ENCODE assay signal across 18 mouse cellular contexts in genomic region chr15:79929734-79930133, GRCm38 (mm10). TPM values are rescaled to one million over a fixed set of nuclear protein-coding genes. Genes with fewer than 3 reads are reported as not detected.
A peak's percentile ranks its signal among the peaks of the same experiment; 100 is the strongest.
DNase-seq lines count a peak whose midpoint lies in the region; ATAC-seq lines count a peak whose summit lies in the region.
"Had no signal": no experiment of that assay in that cellular context is flagged by ENCODE, and none has a peak within 500 bp of the region (broad histone marks: within the 10 kb centered on the region; RNA-seq: fewer than 3 reads in every experiment).

No protein-coding gene starts in this region.

- H3K27me3 ChIP-seq in hindbrain, embryonic 13.5 days: peaks cover 43% of the 10 kb centered on the region
- 0 out of 2 replicates have a peak, but pooled peaks cover 2% of the 10 kb centered on the region for H3K27me3 ChIP-seq in hindbrain, embryonic 16.5 days (replicated peaks; ENCODE audit: control insufficient read depth, insufficient read depth, low read length)
- H3K27me3 ChIP-seq in midbrain, embryonic 11.5 days (ENCODE audit: control insufficient read depth, insufficient read depth, low read length): peaks cover 19% of the 10 kb centered on the region
- H3K27me3 ChIP-seq in midbrain, embryonic 15.5 days (replicated peaks): peaks cover 7% of the 10 kb centered on the region; the same call in 1 of the 2 replicates
- H3K27me3 ChIP-seq: Patski had no signal

- H3K4me3 ChIP-seq in hindbrain, embryonic 13.5 days: no peak overlapping the region
- no peak overlapping the region for H3K4me3 ChIP-seq in hindbrain, embryonic 16.5 days (ENCODE audit: low read length)
- H3K4me3 ChIP-seq in midbrain, embryonic 11.5 days (ENCODE audit: low read depth, low read length): no peak overlapping the region
- no peak overlapping the region for H3K4me3 ChIP-seq in midbrain, embryonic 15.5 days
- H3K4me3 ChIP-seq: embryonic facial prominence, embryonic 12.5 days; forebrain, embryonic 15.5 days had no signal

- no peaks in the 10 kb centered on the region for H3K9me3 ChIP-seq in hindbrain, embryonic 13.5 days
- no peaks in the 10 kb centered on the region for H3K9me3 ChIP-seq in hindbrain, embryonic 16.5 days (ENCODE audit: control insufficient read depth, low read length)
- H3K9me3 ChIP-seq in midbrain, embryonic 11.5 days (ENCODE audit: control insufficient read depth, low read length): no peaks in the 10 kb centered on the region
- H3K9me3 ChIP-seq in midbrain, embryonic 15.5 days: no peaks in the 10 kb centered on the region
- H3K9me3 ChIP-seq: embryonic facial prominence, embryonic 12.5 days; forebrain, embryonic 15.5 days had no signal

- H3K36me3 ChIP-seq in hindbrain, embryonic 13.5 days: no peaks in the 10 kb centered on the region
- H3K36me3 ChIP-seq in hindbrain, embryonic 16.5 days (ENCODE audit: control insufficient read depth, insufficient read depth, low read length): no peaks in the 10 kb centered on the region
- H3K36me3 ChIP-seq in midbrain, embryonic 11.5 days (ENCODE audit: control insufficient read depth, insufficient read depth, low read length): no peaks in the 10 kb centered on the region
- no peaks in the 10 kb centered on the region for H3K36me3 ChIP-seq in midbrain, embryonic 15.5 days (replicated peaks)
- H3K36me3 ChIP-seq: embryonic facial prominence, embryonic 12.5 days; forebrain, embryonic 15.5 days had no signal

- no peak overlapping the region for H3K27ac ChIP-seq in hindbrain, embryonic 13.5 days
- no peak overlapping the region for H3K27ac ChIP-seq in hindbrain, embryonic 16.5 days (ENCODE audit: low read depth, low read length)
- H3K27ac ChIP-seq in midbrain, embryonic 11.5 days (ENCODE audit: low read depth, low read length): no peak overlapping the region
- no peak overlapping the region for H3K27ac ChIP-seq in midbrain, embryonic 15.5 days
- H3K27ac ChIP-seq: embryonic facial prominence, embryonic 12.5 days; forebrain, embryonic 15.5 days; hindbrain, embryonic 14.5 days had no signal

- peak; percentile 42 for DNase-seq in cerebellum, adult 9-11 months
- no peak for DNase-seq in cerebellum, adult 8-10 months
- peak; percentile 60 for DNase-seq in midbrain, embryonic 11.5 days (ENCODE audit: low spot score, missing footprints)
- DNase-seq in adrenal gland, postnatal 4 days (ENCODE audit: low spot score in 2 of 2): no peak
- DNase-seq: adrenal gland, postnatal 25 days; B cell, adult 2 months; cerebellum, adult 2 months; gastrocnemius, postnatal 10 days; heart, postnatal 10 days had no signal

- no peak overlapping the region for H3K4me2 ChIP-seq in hindbrain, embryonic 13.5 days
- no peak overlapping the region for H3K4me2 ChIP-seq in hindbrain, embryonic 16.5 days (ENCODE audit: low read length)
- H3K4me2 ChIP-seq in midbrain, embryonic 11.5 days: no peak overlapping the region
- H3K4me2 ChIP-seq in midbrain, embryonic 15.5 days: no peak overlapping the region
- H3K4me2 ChIP-seq: embryonic facial prominence, embryonic 12.5 days; forebrain, embryonic 15.5 days; hindbrain, embryonic 14.5 days had no signal

- H3K4me1 ChIP-seq in hindbrain, embryonic 13.5 days (replicated peaks): peaks cover 49% of the 10 kb centered on the region
- peaks cover 16% of the 10 kb centered on the region for H3K4me1 ChIP-seq in hindbrain, embryonic 16.5 days (ENCODE audit: control insufficient read depth, insufficient read depth, low read depth, low read length)
- peaks cover 19% of the 10 kb centered on the region for H3K4me1 ChIP-seq in midbrain, embryonic 11.5 days (ENCODE audit: control insufficient read depth, insufficient read depth, low read length)
- H3K4me1 ChIP-seq in midbrain, embryonic 15.5 days: peaks cover 38% of the 10 kb centered on the region

- no peak for ATAC-seq in hindbrain, embryonic 13.5 days (ENCODE audit: low FRiP score)
- no peak for ATAC-seq in hindbrain, embryonic 16.5 days
- no peak for ATAC-seq in midbrain, embryonic 11.5 days (ENCODE audit: low FRiP score)
- no peak for ATAC-seq in midbrain, embryonic 15.5 days (replicated peaks)
- ATAC-seq: CD4-positive, CD25-positive, alpha-beta regulatory T cell, adult 4 months; forebrain, embryonic 15.5 days; intestine, embryonic 16.5 days; Patski had no signal

- WGBS in hindbrain, embryonic 13.5 days: 84% methylated on average over 3 of the region's 3 CpGs
- 88% methylated on average over 3 of the region's 3 CpGs for WGBS in hindbrain, embryonic 16.5 days
- WGBS in midbrain, embryonic 11.5 days: 85% methylated on average over 3 of the region's 3 CpGs
- WGBS in midbrain, embryonic 15.5 days: 87% methylated on average over 3 of the region's 3 CpGs

- H3K9ac ChIP-seq in hindbrain, embryonic 13.5 days: peak overlapping the region; percentile 8; the same call in 1 of the 2 replicates
- H3K9ac ChIP-seq in hindbrain, embryonic 16.5 days (ENCODE audit: low read depth, low read length): no peak overlapping the region
- H3K9ac ChIP-seq in midbrain, embryonic 11.5 days (ENCODE audit: low read length): no peak overlapping the region
- H3K9ac ChIP-seq in midbrain, embryonic 15.5 days: no peak overlapping the region
- H3K9ac ChIP-seq: embryonic facial prominence, embryonic 12.5 days; forebrain, embryonic 15.5 days; hindbrain, embryonic 14.5 days had no signal

RNA-seq across cellular contexts. Expression of gene Apobec3, which starts 38.3 kb away (rescaled TPM):
- polyA plus RNA-seq in hindbrain, embryonic 13.5 days (2015; fragmentation: Nextera tagmentation; extraction: Ambion mirVana): 4.5 and 4.7 TPM in 2 replicates
- polyA plus RNA-seq in hindbrain, embryonic 16.5 days (2015; fragmentation: Nextera tagmentation; extraction: Ambion mirVana): 4.5 and 5.1 TPM in 2 replicates
- 5.5 and 6.0 TPM in 2 replicates for polyA plus RNA-seq in midbrain, embryonic 11.5 days (2014; fragmentation: Nextera tagmentation; extraction: Ambion mirVana)
- 3.5 and 4.0 TPM in 2 replicates for polyA plus RNA-seq in midbrain, embryonic 15.5 days (2015; fragmentation: Nextera tagmentation; extraction: Ambion mirVana)
- 10 to 100 TPM; 28.4 to 33.4 TPM for total RNA-seq in adrenal gland, postnatal 4 days (2021)

RNA-seq across cellular contexts. Expression of gene Cbx7, which starts 41.2 kb away (rescaled TPM):
- 3.6 and 3.7 TPM in 2 replicates for polyA plus RNA-seq in hindbrain, embryonic 13.5 days (2015; fragmentation: Nextera tagmentation; extraction: Ambion mirVana)
- 4.7 and 5.2 TPM in 2 replicates for polyA plus RNA-seq in hindbrain, embryonic 16.5 days (2015; fragmentation: Nextera tagmentation; extraction: Ambion mirVana)
- 1.4 and 1.9 TPM in 2 replicates for polyA plus RNA-seq in midbrain, embryonic 11.5 days (2014; fragmentation: Nextera tagmentation; extraction: Ambion mirVana)
- polyA plus RNA-seq in midbrain, embryonic 15.5 days (2015; fragmentation: Nextera tagmentation; extraction: Ambion mirVana): 4.7 and 5.8 TPM in 2 replicates
- total RNA-seq in adrenal gland, postnatal 4 days (2021): 10 to 100 TPM; 15.4 to 18.4 TPM

Comparison
In these comparisons a context has a peak if more than half of its experiments do, and no peak if none do; other contexts are left out.
1. DNase-seq: peak in cerebellum, adult 9-11 months (single experiment) and midbrain, embryonic 11.5 days (single experiment); none in cerebellum, adult 8-10 months (single experiment) and adrenal gland, postnatal 4 days (0 of 2).